Mouse (Mus musculus) erythroblast, embryonic 14.5 days (primary cell): ENCODE data around the gene Dmrt1. TPM values are rescaled to one million over a fixed set of nuclear protein-coding genes. Genes with fewer than 3 reads are reported as not detected.

ENCODE experiments used
- H3K27me3 ChIP-seq: 2 replicates; pipeline ENCODE4 v1.6.1; 2012; ENCODE audit warnings: inconsistent platforms; ENCODE audit not compliant: control insufficient read depth
- H3K36me3 ChIP-seq: 2 replicates; pipeline ENCODE4 v1.6.1; 2012; ENCODE audit warnings: mild to moderate bottlenecking, inconsistent platforms; ENCODE audit not compliant: control insufficient read depth
- H3K4me1 ChIP-seq: 2 replicates; pipeline ENCODE4 v1.6.1; 2012; ENCODE audit warnings: inconsistent platforms; ENCODE audit not compliant: control insufficient read depth
- H3K4me3 ChIP-seq: replicated peaks from 2 replicates; pipeline ENCODE3; 2012; ENCODE audit warnings: moderate library complexity, mild to moderate bottlenecking, inconsistent platforms
- H3K9me3 ChIP-seq: 2 replicates; pipeline ENCODE4 v1.6.1; 2012; ENCODE audit warnings: low read length, inconsistent platforms, mixed read lengths; ENCODE audit not compliant: control insufficient read depth
- GATA1 ChIP-seq: IDR thresholded peaks from 2 replicates; pipeline ENCODE4 v1.6.1; 2012; ENCODE audit warnings: low read length, inconsistent platforms, mixed read lengths
- TAL1 ChIP-seq: IDR thresholded peaks from 3 replicates; pipeline ENCODE4 v1.6.1; 2012; ENCODE audit warnings: low read length, inconsistent platforms, mixed read lengths
- polyA plus RNA-seq: library from polyadenylated mRNA; stranded (reverse); fragments of >175 nt; gene quantifications from 2 replicates; pipeline ENCODE4 v1.2.3, GENCODE M21; 2012

The Dmrt1 gene
- polyA plus RNA-seq, 1 experiment = not detected

GRCm38 (mm10) chr19:25547086-25547643 is 41.7 kb downstream of the Dmrt1 start:
- no peaks in the 10 kb centered on the region for H3K4me1 ChIP-seq
- no peak overlapping the region for H3K4me3 ChIP-seq
- TF ChIP-seq TAL1 (no peak), GATA1 (no peak)
- no peaks in the 10 kb centered on the region; the same call in 1 of the 2 replicates for H3K27me3 ChIP-seq
- H3K36me3 ChIP-seq = no peaks in the 10 kb centered on the region
- H3K9me3 ChIP-seq = no peaks in the 10 kb centered on the region

- TF ChIP-seq TAL1 (no peak), GATA1 (no peak)
- no peaks in the 10 kb centered on the region for H3K27me3 ChIP-seq
- H3K4me3 ChIP-seq = no peak overlapping the region
- no peaks in the 10 kb centered on the region for H3K4me1 ChIP-seq
- H3K9me3 ChIP-seq = no peaks in the 10 kb centered on the region
- no peaks in the 10 kb centered on the region for H3K36me3 ChIP-seq
These were observed 44.9 kb downstream of the Dmrt1 start for GRCm38 (mm10) chr19:25550346-25550745.

- TF ChIP-seq GATA1 = no peak
- no peak for TF ChIP-seq TAL1
- Histone ChIP-seq H3K9me3 (no peaks in the 10 kb centered on the region), H3K27me3 (no peaks in the 10 kb centered on the region), H3K4me1 (no peaks in the 10 kb centered on the region), H3K36me3 (no peaks in the 10 kb centered on the region), H3K4me3 (no peak overlapping the region)
These were observed 45.6 kb downstream of the Dmrt1 start for GRCm38 (mm10) chr19:25551053-25551452.

GRCm38 (mm10) chr19:25564430-25564829 is 59.0 kb downstream of the Dmrt1 start:
- Histone ChIP-seq H3K4me3 (no peak overlapping the region), H3K27me3 (no peaks in the 10 kb centered on the region; the same call in 1 of the 2 replicates), H3K4me1 (no peaks in the 10 kb centered on the region), H3K9me3 (peaks cover 7% of the 10 kb centered on the region; the same call in 1 of the 2 replicates), H3K36me3 (no peaks in the 10 kb centered on the region)
- TF ChIP-seq TAL1 (no peak), GATA1 (no peak)

GRCm38 (mm10) chr19:25569778-25570177 is 64.4 kb downstream of the Dmrt1 start:
- H3K9me3 ChIP-seq = no peaks in the 10 kb centered on the region
- no peaks in the 10 kb centered on the region for H3K4me1 ChIP-seq

GRCm38 (mm10) chr19:25574431-25574830 is 69.0 kb downstream of the Dmrt1 start:
- no peak overlapping the region for H3K4me3 ChIP-seq
- TF ChIP-seq TAL1 (no peak), GATA1 (no peak)
- peaks cover 22% of the 10 kb centered on the region for H3K27me3 ChIP-seq
- H3K9me3 ChIP-seq = no peaks in the 10 kb centered on the region; the same call in 1 of the 2 replicates
- H3K36me3 ChIP-seq = no peaks in the 10 kb centered on the region
- H3K4me1 ChIP-seq = no peaks in the 10 kb centered on the region

More at GRCm38 (mm10) chr19:25569778-25570177, 64.4 kb downstream of the Dmrt1 start:
- H3K36me3 ChIP-seq = no peaks in the 10 kb centered on the region
- no peak overlapping the region for H3K4me3 ChIP-seq
- TF ChIP-seq TAL1 (no peak), GATA1 (no peak)
- peaks cover 6% of the 10 kb centered on the region for H3K27me3 ChIP-seq

- TF ChIP-seq TAL1 (no peak), GATA1 (no peak)
- H3K27me3 ChIP-seq = peaks cover 22% of the 10 kb centered on the region
- H3K4me1 ChIP-seq = no peaks in the 10 kb centered on the region
- peaks cover 2% of the 10 kb centered on the region; the same call in 1 of the 2 replicates for H3K9me3 ChIP-seq
- no peak overlapping the region for H3K4me3 ChIP-seq
- no peaks in the 10 kb centered on the region for H3K36me3 ChIP-seq
These were observed 69.8 kb downstream of the Dmrt1 start for GRCm38 (mm10) chr19:25574981-25575814.

GRCm38 (mm10) chr19:25578358-25578757 is 72.9 kb downstream of the Dmrt1 start:
- peaks cover 22% of the 10 kb centered on the region for H3K27me3 ChIP-seq
- H3K4me1 ChIP-seq = no peaks in the 10 kb centered on the region
- no peak overlapping the region for H3K4me3 ChIP-seq
- TF ChIP-seq GATA1 = no peak
- TF ChIP-seq TAL1 = no peak
- H3K36me3 ChIP-seq = no peaks in the 10 kb centered on the region
- H3K9me3 ChIP-seq = peaks cover 2% of the 10 kb centered on the region; the same call in 1 of the 2 replicates

GRCm38 (mm10) chr19:25579440-25579839 is 74.0 kb downstream of the Dmrt1 start:
- H3K27me3 ChIP-seq = peaks cover 19% of the 10 kb centered on the region
- no peaks in the 10 kb centered on the region for H3K36me3 ChIP-seq
- H3K9me3 ChIP-seq = peaks cover 2% of the 10 kb centered on the region; the same call in 1 of the 2 replicates
- TF ChIP-seq GATA1 (no peak), TAL1 (no peak)
- H3K4me1 ChIP-seq = no peaks in the 10 kb centered on the region
- H3K4me3 ChIP-seq = no peak overlapping the region
